Mouse (Mus musculus) cerebellum, adult 9-10 months (tissue): ENCODE measurements at regions not wholly inside any gene's neighbourhood (a gene's known extent, or its start where the extent isn't known, plus 50 kb on each side); places are given as distances from the start of the nearest gene placed in this dataset.

Experiments used
- DNase-seq: peaks from one replicate; pipeline ENCODE4 v3.0.0; 2022

DNA sequence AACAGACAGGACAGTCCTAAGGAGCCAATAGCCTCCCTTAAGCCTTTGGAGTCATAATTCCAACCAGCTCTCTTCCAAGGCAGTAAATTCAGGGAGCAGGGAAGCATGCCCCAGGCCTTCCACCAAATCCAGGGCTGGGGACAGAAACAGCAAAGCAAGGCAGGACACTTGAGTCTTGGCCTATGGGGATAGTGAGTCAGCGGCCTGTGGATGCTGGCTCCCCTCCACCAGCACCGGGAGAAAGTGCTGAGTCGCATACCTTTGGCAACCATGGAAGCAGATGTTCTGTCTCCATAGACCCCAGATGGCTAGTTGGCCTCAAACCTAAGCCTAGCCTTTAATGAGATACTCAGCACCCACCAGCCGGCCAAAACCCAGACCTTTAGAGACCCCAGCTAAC lies 133.8 kb upstream of the Six2 start:
- DNase-seq = no peak

DNA sequence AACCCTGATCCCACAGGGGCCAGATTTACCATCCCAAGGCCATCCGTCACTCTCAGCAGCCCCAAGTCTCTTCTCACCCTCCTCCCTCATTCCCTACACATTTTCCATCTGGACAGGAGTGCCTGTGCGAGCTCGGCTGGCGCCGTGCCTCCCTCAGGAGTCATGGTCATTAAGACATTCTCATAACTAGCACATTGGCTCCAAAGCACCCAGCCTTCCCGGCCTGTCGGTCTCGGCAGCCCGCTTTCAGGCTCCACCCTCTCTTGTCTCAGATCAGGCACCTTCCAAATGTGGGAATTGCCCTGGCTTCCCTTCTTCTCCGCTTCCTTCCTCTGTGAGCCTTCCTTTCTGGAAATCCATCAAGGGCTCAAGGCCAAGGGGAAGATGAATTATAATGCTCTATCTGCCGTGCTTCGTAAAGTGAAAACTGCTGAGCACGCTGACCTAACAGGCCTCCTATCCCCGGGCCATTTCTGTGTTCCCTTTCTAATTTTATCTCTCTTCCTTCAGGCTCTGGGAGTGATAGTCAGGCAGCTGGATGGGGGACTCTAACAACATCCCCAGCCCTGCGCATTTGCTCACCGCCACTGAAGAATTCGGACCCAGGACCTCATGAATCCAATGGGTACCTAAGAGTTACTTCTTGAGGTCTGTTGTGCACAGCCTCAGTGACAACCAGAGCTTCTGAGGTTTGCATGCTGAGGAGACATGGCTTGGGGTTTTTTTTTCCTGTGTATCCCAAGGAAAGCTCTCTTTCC lies 130.2 kb upstream of the Six2 start:
- DNase-seq = no peak

DNA sequence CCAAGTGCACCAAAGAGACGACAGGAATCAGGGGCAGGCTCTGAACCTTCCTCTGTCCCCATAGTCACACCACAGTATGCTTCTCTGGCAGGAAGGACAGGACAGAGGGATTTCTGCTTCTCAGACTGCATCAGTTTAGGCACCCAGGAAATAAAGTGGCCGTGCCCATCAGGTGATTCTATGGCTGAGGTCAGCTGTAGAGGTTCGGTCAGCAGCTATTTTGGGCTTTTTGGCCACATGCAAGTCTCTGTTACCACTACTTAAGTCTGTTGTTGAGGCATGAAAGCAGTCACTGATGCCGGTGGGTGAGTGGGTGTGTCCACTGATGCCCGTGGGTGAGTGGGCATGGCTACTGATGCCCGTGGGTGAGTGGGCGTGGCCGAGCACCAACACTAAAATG lies 128.4 kb upstream of the Six2 start:
- DNase-seq = no peak

DNA sequence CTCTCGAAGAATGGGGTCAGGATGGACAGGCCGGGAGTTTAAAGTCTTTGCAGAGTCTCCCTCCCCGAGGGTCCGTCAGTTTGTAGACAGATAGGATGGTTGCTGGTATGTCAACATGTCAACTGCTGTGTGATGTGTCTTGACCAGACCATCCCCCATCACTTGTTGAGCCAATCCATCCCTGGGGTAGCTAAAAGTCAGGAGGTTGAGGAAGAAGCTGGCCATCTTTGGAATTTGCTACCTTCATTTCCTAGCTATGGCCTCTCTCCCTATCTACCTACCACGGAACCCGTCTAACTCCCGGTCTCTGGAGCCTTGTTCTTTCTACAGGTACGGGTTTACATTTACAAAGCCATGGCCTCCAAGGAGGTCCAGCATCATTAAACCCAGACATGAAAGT lies 128.0 kb upstream of the Six2 start:
- DNase-seq = no peak

DNA sequence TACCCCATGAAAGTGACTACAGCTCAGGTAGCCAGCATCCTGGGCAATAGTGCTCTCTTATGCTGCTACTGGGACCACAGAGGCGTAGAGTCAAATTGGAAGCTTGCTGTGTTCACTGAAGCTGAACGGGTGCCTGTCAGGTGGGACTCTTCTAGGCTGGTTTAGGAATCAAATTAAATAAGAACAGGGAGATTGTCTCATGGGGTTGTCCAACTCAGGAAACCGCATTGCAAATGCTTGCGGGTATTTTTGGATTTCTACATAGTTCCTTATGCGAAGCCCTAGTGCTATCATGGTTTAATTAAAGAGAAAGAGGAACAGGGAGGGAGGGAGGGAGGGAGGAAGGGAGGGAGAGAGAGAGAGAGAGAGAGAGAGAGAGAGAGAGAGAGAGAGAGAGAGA lies 120.5 kb upstream of the Six2 start:
- no peak for DNase-seq

DNA sequence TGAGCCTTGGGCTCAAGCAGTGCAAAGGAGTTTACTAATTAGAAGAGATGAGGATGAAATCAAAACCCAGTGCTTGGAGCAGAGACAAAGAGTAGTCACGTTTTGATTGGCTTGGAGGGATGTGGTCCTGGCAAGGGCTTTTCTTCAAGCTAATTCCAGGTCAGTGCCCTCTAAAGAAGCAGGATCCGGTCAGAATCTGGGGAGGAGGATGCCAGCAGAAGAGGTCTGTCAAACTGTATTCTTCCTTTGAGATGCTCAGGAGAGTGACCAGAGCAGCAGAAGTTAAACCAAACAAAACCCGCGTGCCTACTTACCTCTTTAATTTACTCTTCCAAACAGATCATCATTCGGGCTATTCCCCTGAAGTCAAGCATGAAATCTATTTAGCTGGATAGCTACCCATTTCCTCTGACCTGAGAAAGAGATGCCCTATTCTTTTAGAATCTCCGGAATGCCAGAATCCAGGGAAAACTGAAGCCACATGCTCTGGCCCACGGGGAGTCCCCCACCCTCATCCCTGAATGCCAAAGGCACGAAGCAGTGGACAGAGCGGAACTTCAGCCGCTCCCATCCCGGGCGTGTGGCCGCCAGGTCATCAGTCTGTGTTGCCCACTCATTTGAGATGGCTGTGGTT lies 117.8 kb upstream of the Six2 start:
- DNase-seq = no peak

DNA sequence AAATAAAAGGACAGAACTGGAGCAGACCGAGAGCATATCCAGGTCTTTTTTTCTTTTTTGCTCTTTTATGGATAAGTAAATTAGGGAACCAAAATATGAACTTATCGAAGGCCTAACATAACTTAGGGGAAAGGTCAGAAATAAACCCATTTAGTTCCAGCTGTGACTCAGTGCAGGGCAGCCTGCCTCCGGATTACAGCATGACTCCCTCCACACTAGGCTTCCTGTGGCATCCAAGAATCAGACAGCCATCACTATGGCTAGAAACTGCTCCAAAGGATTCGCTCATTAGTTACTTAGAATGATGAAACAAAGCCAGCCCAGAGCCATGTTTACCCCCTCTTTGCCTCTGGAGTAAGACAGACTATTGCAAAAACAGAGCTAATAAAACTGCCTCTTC lies 116.6 kb upstream of the Six2 start:
- no peak for DNase-seq

DNA sequence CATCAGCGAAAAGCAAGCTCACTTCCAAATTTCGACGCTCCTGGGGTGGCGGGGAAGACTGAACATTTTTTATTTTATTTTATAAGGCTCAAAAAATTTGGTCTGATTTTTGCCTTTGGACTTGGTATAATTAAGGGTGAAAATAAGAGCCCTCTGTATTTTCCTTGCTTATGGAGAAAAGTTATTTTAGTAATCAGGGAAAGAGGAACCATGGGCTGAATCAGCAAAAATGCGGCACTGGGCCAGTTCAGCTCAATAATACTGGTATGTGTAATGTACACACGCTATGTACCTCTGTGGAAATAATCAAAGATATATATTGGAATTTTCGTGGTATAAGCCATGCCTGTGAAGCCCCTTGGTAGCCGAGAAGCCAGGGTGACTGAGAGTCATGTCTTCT lies 113.7 kb upstream of the Six2 start:
- no peak for DNase-seq

DNA sequence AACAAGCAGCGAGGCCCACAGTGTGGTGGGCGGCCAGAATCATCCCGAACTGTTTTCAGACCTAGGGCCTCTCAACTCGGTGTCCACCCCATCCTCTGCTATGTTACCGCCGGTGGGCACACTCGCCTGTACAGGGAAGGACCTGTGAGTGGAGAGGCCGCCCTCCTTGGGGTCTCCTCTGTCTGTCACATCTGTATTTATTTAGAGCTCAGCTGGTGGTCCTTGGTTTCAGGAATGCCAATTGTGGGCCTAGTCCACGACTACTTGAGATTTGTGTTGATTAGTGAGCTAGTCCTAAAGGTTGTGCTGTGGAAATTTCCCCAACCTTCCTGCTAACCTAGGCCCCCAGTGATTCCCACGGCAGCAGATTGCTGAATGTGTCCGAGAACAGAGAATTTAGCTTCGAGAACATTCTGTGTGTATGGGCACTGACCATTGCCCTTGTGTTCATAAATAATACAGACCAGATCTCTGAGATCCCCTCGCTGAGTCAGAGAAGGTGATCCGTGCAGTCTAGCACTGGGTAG lies 113.1 kb upstream of the Six2 start:
- no peak for DNase-seq

DNA sequence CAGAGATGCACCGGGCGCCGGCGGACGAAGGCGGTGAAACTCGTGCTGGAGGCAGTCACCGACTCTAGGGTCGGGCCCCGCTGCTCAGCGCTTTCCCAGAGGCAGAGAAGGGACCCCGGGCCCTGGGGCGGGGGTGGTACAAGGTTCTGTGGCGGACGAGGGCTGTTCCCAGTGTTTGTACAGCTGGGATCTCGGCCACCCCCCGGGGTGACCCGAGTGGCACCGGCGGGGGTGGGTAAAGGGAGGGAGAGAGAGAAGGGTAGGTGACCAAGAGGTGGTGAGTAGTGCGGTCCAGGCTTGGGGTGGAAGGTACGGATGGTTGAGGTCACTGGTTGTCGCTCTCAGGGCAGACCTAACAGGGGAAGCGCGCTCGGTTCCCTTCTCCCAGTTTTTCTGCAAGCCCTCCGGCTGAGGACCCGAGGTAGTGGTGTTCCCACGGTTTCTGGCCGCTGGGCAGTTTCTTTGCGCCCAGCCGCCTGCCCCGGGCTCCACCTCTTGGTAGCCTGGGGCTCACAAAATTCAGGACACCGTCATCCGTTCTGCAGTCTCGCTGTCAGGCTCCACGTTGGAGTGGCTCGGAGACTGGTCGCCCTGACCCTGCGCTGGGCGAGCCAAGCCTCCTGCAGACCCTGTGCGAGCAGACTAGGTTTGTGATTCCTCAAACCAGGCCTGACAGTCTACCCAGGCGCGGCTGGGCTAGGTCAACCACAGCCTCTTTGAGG lies 112.4 kb upstream of the Six2 start:
- no peak for DNase-seq

DNA sequence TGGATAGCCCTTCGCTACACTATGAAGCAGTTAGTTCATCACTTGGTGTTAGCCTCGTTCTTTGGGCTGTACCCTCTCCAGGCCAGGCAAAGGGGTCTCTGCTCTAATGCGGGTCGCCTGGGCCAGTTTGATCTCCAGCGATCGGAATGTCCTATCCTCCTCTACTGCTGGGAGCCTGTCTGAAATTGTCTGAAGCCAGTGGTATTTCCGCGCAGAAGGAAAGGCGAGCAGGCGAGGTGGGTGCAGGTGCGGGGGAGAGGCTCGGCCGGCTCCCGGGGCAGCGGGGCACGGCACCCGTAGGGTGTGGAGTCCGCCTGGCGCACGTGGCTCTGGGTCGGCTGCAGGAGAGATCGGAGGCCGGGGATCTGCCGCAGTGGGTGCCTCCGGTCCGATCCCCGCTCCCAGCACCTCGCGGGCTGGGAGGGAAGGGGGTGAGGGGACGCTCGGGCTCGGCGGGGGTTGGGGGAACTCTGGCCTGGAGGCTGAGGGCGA lies 111.8 kb upstream of the Six2 start:
- no peak for DNase-seq

DNA sequence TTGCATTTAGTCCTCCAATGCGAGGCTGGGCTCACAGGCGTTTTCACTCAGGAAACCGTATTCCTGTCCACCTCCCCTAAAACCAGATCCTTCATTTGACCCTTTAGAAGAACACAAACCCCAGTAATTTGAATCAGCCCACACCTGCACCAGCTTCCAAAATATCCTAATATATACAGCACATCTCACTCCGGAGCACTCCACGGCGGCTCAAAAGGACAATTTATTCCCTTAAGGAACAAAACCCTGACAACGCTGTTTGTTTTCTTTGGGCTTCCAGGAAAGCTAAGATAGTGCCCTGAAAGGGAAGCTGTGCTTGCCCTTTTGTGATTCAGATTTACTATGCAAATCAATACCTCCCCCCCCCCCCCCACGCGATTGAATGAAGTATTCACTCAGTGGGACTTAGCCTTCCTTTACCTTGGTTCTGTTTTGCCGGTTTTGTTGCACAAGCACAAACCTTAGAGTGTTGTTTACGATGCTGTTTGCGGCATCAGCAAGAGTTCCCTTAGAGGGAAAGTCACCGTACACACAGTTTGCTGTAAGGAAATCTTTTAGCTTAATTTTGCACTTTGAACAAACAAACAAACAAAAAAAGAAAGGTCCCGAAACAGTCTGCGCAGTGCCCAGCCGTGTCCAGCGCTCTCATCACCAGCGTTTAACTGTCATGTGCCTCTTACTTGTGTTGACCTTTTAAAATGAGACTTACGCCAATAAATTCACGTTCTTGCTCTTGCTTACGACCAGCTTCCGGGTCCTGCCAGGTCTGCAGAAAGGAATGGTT lies 111.2 kb upstream of the Six2 start:
- DNase-seq = no peak

DNA sequence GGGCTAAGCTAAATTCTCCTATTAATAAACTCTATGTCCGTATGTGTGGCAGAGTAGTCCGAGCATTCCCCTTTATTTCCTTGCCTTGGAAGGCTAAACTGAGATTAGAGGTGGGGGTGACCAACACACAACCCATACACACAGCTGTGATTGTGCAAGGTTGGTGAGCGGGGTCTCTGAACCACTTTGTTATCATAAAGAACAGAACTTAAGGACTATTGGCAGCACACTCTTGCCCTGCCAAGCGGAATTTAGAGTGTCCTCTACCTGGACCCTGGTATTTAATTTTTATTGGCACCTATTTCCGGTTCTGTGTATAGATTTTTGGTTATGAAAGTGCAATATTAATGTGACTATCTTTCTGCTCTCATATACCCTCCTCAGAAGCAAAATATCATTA lies 109.7 kb upstream of the Six2 start:
- no peak for DNase-seq

DNA sequence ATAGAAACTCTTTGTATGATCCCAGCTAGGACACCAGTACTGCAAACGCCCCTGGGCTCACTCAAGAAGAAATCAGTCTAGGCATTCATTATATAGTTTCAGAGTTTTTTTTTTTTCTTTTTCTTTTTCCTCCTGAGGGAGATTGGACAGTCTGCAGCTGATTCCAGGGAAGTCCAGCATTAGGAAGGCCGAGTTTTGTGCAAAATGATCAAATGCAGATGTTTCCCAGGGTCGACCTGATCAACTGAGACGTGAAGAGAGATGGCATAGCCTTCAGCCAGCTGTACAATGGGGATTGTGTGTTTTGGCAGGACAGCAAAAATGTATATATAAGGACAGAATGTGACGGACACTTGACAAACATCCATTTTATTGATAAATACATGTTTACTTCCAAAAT lies 107.7 kb upstream of the Six2 start:
- no peak for DNase-seq

DNA sequence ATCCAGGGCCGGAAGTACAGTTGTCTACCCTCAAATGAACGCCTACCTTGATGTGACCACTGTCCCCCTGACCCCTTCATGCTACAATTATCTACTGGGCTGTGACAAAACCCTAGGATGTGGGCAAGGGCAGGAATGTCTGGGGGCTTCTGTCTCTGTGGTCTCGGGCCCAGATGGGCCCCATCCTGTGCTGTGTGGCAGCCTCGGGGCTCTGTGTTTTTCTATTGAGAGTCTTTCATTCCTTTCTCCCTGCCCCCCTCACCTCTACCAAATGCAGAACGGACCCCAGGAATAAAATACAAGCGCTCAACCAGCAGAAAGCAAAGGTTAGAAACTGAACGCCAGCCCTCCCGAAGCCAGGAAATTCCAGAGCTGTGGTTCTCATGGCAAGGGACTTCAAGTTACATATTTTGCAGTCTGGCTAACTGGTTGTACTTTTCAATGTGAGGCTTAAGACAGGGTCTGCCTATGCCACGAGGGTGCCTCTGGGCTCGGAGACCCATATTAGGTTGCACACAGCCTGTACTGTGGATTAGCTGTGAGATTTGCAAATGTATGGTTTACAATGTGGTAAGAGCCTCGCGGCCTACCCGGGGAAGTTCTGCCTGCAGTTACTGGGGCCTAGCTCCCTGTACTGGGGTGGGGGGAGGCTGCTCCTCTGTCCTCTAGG lies 97.7 kb upstream of the Six2 start:
- no peak for DNase-seq

DNA sequence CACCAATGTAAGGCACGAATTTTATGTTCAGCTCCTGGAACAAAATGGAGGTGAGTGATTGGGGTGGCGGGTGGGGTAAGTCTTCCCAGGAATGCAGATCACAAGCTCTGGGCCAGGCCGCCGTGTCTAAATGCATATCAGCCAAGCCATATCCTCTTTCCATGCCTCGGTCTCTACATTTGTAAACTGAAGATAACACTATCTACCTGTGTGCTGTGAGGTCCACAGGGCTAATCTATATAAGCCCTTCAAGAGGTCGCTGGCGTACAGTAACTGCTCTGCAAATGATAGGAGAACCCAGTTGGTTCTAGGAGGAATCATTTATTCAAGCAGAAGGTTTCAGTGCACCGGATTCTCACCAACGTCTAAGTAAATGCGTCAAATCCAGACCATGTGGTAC lies 92.4 kb upstream of the Six2 start:
- no peak for DNase-seq

DNA sequence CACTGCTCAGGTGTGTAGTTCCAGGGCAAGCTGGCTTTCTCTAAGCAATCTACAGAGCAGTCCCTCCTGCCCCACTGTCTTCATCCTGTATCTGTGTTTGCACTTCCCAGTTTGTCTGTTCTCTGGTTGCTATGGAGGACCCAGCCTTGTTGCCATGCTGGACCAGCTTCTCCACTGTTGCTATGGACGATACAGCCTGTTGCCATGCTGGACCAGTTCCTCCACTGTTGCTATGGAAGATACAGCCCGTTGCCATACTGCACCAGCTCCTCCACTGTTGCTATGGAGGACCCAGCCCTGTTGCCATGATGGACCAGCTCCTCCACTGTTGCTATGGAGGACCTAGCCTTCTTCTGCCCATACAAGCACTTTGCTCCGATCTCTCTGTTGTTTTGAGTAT lies 88.8 kb upstream of the Six2 start:
- no peak for DNase-seq

DNA sequence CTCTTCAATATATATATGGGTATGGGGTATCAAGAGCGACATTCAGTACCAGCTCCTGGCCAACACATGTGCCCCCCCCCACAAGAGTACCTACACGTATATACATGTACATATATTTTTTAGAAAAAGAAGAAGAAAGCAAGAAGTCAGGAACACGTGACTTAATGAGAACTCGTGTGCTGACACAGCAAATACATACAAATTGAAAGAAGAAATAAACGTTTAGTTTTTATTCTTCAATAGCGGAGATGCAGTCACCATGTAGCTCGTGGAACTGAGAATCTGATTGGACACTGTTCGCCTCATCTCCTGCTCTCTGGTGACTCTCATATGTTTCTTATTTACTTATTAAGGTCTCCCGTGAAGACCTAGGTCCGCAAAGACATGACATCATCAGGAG lies 80.3 kb upstream of the Six2 start:
- DNase-seq = no peak

DNA sequence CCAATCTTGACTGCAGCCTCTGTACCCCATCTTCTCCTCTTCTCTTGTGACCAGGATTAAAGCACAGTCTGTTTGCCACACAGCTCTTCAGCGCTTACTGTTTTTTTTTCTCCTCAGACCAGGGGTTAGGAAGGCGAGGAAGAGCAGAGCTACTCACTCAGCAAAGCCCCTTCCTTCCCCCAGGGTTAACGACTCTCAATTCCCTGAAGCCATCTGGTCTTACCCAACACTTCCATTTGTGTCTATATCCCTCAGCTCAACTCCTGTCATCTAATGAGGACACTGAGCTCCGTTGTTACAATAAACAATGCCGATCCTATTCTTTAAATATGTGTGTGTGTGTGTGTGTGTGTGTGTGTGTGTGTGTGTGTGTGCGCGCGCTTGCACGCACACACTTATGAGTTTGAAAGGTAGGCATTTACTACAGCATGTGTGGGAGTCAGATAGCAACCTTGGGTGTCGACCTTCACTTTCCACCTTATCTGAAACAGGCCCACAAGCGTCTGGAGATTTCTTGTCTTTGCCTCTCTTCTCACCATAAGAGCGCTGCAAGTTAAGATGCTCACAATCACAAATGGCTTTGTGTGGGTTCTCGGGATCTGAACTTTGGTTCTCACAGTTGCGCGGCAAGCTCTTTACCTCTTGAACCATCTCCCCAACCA lies 79.3 kb upstream of the Six2 start:
- no peak for DNase-seq

DNA sequence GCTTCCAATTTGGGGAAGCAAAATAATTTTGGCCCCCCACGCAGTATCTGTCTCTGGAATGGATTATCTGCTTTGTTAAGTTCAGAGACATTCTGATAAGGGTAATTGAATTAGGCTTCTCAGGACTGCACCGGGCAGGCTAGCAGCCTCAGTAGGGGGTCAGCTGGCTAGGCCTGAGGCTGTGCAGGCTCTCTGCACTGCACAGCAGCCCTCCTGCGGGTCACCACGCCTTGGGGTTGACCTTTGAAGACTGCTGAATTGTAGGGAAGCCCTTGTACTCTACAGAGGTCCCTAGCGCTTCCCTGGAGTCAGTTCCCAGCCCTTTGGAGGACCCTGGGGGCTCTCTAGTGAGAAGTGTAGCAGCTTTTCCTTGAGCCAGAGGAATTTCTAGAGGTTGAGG lies 78.5 kb upstream of the Six2 start:
- no peak for DNase-seq

DNA sequence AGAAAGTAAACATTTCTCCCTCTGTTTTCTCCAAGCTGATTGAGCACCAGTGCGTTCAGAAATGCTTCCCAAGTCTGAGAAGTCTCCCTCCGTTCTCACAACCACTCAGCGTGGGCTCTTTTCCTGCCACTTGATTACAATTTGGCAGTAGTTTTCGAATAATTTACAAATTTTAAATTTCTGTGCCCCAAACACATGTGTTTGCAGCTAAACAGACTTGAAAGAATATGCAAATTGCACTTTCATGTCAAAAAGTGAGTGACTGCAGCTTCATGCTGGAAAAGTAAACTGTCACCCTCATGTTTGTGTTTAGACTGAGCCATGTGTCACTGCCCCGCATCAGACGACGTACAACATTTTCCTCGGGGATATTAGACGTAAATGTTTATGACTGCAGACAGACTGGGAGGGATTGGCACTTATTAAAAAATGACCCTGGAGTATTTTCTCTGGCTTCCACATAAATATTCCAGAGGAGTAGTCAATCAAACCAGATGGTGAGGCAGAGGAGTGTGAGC lies 70.6 kb upstream of the Six2 start:
- no peak for DNase-seq

DNA sequence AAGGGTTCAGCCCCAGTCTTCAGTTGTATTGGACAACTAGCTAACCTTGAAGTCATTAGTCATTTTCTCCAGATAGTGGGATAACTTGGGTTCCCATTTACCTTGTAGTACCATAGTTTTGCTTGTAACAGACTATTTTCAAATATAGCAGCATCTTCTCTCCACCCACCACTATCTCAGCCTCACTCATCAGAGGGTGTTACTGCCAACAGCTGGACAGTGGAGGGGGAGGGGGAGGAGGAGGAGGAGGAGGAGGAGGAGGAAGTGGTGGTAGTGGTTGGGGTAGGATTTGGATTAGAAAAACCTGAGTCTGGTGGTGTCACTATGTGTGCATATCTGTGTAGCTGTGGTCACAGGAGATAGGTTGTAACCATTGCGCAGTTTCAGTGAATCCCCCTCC lies 69.6 kb upstream of the Six2 start:
- no peak for DNase-seq
